Mouse (Mus musculus): ENCODE data around the gene Slc38a7. TPM values are rescaled to one million over a fixed set of nuclear protein-coding genes. Genes with fewer than 3 reads are reported as not detected.
"Not testable (repeated sequence)": the region's sequence is repeated elsewhere in the genome, so short reads cannot be mapped to it uniquely, and the experiment has no call there.

Gene Slc38a7
- polyA plus RNA-seq, 1 experiment from 2014 or later: 26.2 TPM

GRCm38 (mm10) chr8:95884491-95884890, 31.2 kb upstream of the Slc38a7 start:
- Histone ChIP-seq H3K27ac (ENCODE audit: low read depth, low read length) (no peak overlapping the region), H3K9me3 (ENCODE audit: control insufficient read depth, low read length) (no peaks in the 10 kb centered on the region), H3K36me3 (ENCODE audit: control insufficient read depth, insufficient read depth, low read length) (no peaks in the 10 kb centered on the region), H3K4me3 (ENCODE audit: low read length) (no peak overlapping the region), H3K4me2 (ENCODE audit: low read length) (no peak overlapping the region), H3K9ac (ENCODE audit: low read depth, low read length) (no peak overlapping the region), H3K27me3 (replicated peaks; ENCODE audit: control insufficient read depth, insufficient read depth, low read length) (no peaks in the 10 kb centered on the region), H3K4me1 (ENCODE audit: control insufficient read depth, insufficient read depth, low read depth, low read length) (peaks cover 17% of the 10 kb centered on the region)
- 79% methylated on average over 12 of the region's 12 CpGs for WGBS
- ATAC-seq: no peak

- Histone ChIP-seq H3K4me2 (ENCODE audit: low read length) (no peak overlapping the region), H3K4me3 (ENCODE audit: low read length) (no peak overlapping the region), H3K9me3 (ENCODE audit: control insufficient read depth, low read length) (no peaks in the 10 kb centered on the region), H3K4me1 (ENCODE audit: control insufficient read depth, insufficient read depth, low read depth, low read length) (peaks cover 20% of the 10 kb centered on the region), H3K9ac (ENCODE audit: low read depth, low read length) (no peak overlapping the region), H3K27me3 (replicated peaks; ENCODE audit: control insufficient read depth, insufficient read depth, low read length) (no peaks in the 10 kb centered on the region), H3K36me3 (ENCODE audit: control insufficient read depth, insufficient read depth, low read length) (peaks cover 2% of the 10 kb centered on the region), H3K27ac (ENCODE audit: low read depth, low read length) (no peak overlapping the region)
- no peak for ATAC-seq
- 92% methylated on average over 9 of the region's 9 CpGs for WGBS
Observed at GRCm38 (mm10) chr8:95882191-95882590, 28.9 kb upstream of the Slc38a7 start.

DNA sequence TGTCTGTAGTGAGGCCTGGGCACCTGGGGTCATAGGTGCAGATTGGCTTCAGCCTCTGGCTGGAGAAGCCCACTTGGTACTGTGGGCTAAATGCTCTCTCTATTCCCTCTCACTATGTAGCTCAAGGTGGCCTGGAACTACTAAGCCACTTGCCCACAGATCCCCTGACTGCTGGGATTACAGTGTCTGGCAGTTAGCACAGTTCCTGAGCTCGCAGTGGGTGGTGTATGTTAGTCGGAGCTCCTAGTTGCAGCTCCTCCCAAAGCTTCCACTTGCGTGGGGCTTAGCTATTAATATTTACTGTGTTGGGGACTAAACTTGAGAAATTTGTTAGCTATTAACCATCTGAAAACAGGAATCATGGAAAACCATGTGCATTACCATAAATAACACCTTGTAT, 28.2 kb upstream of the Slc38a7 start:
- H3K4me1 ChIP-seq (ENCODE audit: control insufficient read depth, insufficient read depth, low read depth, low read length): peaks cover 14% of the 10 kb centered on the region
- no peak overlapping the region for H3K4me3 ChIP-seq (ENCODE audit: low read length)
- peaks cover 8% of the 10 kb centered on the region for H3K36me3 ChIP-seq (ENCODE audit: control insufficient read depth, insufficient read depth, low read length)
- H3K4me2 ChIP-seq (ENCODE audit: low read length): no peak overlapping the region
- no peaks in the 10 kb centered on the region for H3K27me3 ChIP-seq (replicated peaks; ENCODE audit: control insufficient read depth, insufficient read depth, low read length)
- no peak overlapping the region for H3K27ac ChIP-seq (ENCODE audit: low read depth, low read length)
- ATAC-seq: no peak
- no peaks in the 10 kb centered on the region for H3K9me3 ChIP-seq (ENCODE audit: control insufficient read depth, low read length)
- H3K9ac ChIP-seq (ENCODE audit: low read depth, low read length): no peak overlapping the region
- WGBS: 93% methylated on average over 3 of the region's 3 CpGs

GRCm38 (mm10) chr8:95879823-95880222, 26.5 kb upstream of the Slc38a7 start:
- H3K4me3 ChIP-seq (ENCODE audit: low read length): no peak overlapping the region
- peaks cover 20% of the 10 kb centered on the region for H3K36me3 ChIP-seq (ENCODE audit: control insufficient read depth, insufficient read depth, low read length)
- 87% methylated on average over 4 of the region's 4 CpGs for WGBS
- no peak overlapping the region for H3K27ac ChIP-seq (ENCODE audit: low read depth, low read length)
- H3K27me3 ChIP-seq (replicated peaks; ENCODE audit: control insufficient read depth, insufficient read depth, low read length): no peaks in the 10 kb centered on the region
- H3K9ac ChIP-seq (ENCODE audit: low read depth, low read length): no peak overlapping the region
- H3K4me1 ChIP-seq (ENCODE audit: control insufficient read depth, insufficient read depth, low read depth, low read length): peaks cover 4% of the 10 kb centered on the region
- no peaks in the 10 kb centered on the region for H3K9me3 ChIP-seq (ENCODE audit: control insufficient read depth, low read length)
- no peak overlapping the region for H3K4me2 ChIP-seq (ENCODE audit: low read length)
- no peak for ATAC-seq

- Histone ChIP-seq H3K4me1 (ENCODE audit: control insufficient read depth, insufficient read depth, low read depth, low read length) (peaks cover 4% of the 10 kb centered on the region), H3K36me3 (ENCODE audit: control insufficient read depth, insufficient read depth, low read length) (peaks cover 34% of the 10 kb centered on the region), H3K4me2 (ENCODE audit: low read length) (peak overlapping the region; percentile 52), H3K27me3 (replicated peaks; ENCODE audit: control insufficient read depth, insufficient read depth, low read length) (no peaks in the 10 kb centered on the region), H3K9me3 (ENCODE audit: control insufficient read depth, low read length) (no peaks in the 10 kb centered on the region), H3K4me3 (ENCODE audit: low read length) (peak overlapping the region; percentile 22), H3K27ac (ENCODE audit: low read depth, low read length) (peak overlapping the region; percentile 67), H3K9ac (ENCODE audit: low read depth, low read length) (no peak overlapping the region)
- ATAC-seq: peak; percentile 78
- 36% methylated on average over 12 of the region's 12 CpGs for WGBS
Observed at GRCm38 (mm10) chr8:95878176-95878962, 25.0 kb upstream of the Slc38a7 start.

DNA sequence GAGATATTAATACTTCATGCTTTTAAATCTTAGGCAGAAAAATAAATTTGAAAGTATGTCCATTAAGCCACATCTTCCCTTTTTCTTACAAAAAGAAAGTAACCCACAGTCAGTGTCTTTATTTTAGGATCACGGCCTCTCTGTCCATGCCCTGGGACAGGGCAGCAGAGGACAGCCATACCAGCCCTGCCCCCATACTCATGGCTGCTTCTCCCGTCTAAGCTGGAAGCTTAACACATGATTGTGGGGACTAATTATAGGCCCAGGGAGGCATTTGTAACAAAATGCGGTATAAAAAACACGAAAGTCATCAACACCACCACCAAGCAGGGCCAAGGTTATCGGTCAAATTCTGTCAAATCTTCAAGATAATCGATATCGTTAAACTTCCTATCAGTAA, 21.9 kb upstream of the Slc38a7 start:
- Histone ChIP-seq H3K4me2 (ENCODE audit: low read length) (no peak overlapping the region), H3K4me3 (ENCODE audit: low read length) (no peak overlapping the region), H3K36me3 (ENCODE audit: control insufficient read depth, insufficient read depth, low read length) (peaks cover 44% of the 10 kb centered on the region), H3K27ac (ENCODE audit: low read depth, low read length) (no peak overlapping the region), H3K9ac (ENCODE audit: low read depth, low read length) (no peak overlapping the region), H3K27me3 (replicated peaks; ENCODE audit: control insufficient read depth, insufficient read depth, low read length) (no peaks in the 10 kb centered on the region), H3K9me3 (ENCODE audit: control insufficient read depth, low read length) (no peaks in the 10 kb centered on the region), H3K4me1 (ENCODE audit: control insufficient read depth, insufficient read depth, low read depth, low read length) (peaks cover 4% of the 10 kb centered on the region)
- no peak for ATAC-seq
- 97% methylated on average over 7 of the region's 7 CpGs for WGBS

DNA sequence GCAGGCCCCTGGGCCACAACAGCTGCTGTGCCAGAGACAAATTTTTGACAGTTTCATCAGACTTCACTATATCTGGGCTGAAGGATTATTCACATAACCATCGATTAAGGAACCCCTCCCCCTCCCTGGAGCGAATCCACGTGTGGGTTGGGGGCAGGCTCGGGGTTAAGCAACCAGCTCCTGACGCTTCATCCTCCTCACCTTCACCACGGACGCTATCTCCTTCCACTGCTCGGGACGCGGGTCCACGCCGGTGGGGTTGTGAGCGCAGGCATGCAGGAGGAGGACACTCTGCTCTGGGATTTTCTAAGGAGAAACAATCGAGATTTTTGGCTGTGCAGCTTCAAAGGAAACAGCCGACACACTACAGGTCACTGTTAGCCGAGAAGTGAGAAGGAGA, 18.4 kb upstream of the Slc38a7 start:
- no peak for ATAC-seq
- WGBS: 92% methylated on average over 15 of the region's 16 CpGs

DNA sequence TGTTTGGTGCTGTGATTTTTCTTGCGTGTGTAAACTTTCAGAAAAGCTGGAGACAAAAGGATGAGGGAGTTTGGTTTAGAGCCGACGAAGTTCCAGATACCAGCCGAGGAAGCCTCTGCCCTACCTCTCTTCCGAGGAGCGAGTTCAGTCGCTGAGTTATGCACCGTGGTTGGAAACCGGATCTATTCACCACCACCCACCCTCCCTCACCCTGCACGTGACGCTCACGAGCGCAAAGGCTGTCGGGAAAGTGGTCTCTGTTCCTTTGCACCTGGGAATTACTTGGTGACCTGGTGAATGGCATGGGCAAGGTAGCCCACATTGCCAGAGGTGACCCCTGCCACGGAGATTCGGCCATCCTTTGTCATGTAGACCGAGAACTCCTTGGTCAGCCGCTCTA, 11.5 kb upstream of the Slc38a7 start:
- ATAC-seq; H3K9ac ChIP-seq (ENCODE audit: low read depth, low read length); H3K4me3 ChIP-seq (ENCODE audit: low read length); H3K27me3 ChIP-seq (replicated peaks; ENCODE audit: control insufficient read depth, insufficient read depth, low read length); H3K4me1 ChIP-seq (ENCODE audit: control insufficient read depth, insufficient read depth, low read depth, low read length); H3K9me3 ChIP-seq (ENCODE audit: control insufficient read depth, low read length); H3K4me2 ChIP-seq (ENCODE audit: low read length); H3K27ac ChIP-seq (ENCODE audit: low read depth, low read length): not testable (repeated sequence)
- 96% methylated on average over 17 of the region's 18 CpGs for WGBS
- H3K36me3 ChIP-seq (ENCODE audit: control insufficient read depth, insufficient read depth, low read length): peaks cover 29% of the 10 kb centered on the region

More for the DNA sequence above, 18.4 kb upstream of the Slc38a7 start:
- H3K9ac ChIP-seq (ENCODE audit: low read depth, low read length): no peak overlapping the region
- H3K4me3 ChIP-seq (ENCODE audit: low read length): no peak overlapping the region
- no peaks in the 10 kb centered on the region for H3K4me1 ChIP-seq (ENCODE audit: control insufficient read depth, insufficient read depth, low read depth, low read length)
- H3K27me3 ChIP-seq (replicated peaks; ENCODE audit: control insufficient read depth, insufficient read depth, low read length): no peaks in the 10 kb centered on the region
- peaks cover 65% of the 10 kb centered on the region for H3K36me3 ChIP-seq (ENCODE audit: control insufficient read depth, insufficient read depth, low read length)
- no peak overlapping the region for H3K27ac ChIP-seq (ENCODE audit: low read depth, low read length)
- H3K4me2 ChIP-seq (ENCODE audit: low read length): no peak overlapping the region
- H3K9me3 ChIP-seq (ENCODE audit: control insufficient read depth, low read length): no peaks in the 10 kb centered on the region

DNA sequence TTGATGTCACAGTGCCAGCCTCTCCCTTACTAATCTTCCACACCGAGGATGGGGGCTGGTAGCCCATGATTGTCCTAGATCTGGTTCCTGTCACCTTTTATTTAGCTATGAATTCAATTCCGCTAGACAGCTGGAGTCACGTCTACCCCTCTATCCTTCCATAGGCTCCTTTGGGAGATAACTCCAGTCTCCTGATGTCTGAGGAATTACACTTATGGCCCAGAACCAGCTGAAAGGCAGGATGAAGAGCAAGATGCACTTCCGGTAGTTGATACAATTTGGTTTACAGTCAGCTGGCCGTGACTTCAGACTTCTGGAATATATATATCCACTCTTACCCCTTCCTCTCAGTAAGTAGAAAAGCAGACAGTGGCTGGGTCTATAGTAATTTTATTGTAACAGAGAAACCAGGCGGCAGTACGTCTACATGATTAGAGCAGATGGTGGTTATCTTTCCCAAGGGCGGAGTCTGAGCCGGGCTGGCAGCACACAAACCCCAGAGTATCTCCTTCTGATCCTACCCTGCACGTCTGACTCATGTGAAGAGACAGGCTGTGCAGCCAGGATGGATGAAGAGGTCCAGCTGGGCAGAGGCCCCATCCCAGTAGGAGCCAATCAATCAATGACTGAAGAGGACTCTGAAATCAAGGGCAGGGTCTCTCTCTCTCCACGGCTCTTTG, 10.6 kb upstream of the Slc38a7 start:
- not testable (repeated sequence) for H3K27ac ChIP-seq (ENCODE audit: low read depth, low read length); H3K4me2 ChIP-seq (ENCODE audit: low read length); H3K4me3 ChIP-seq (ENCODE audit: low read length); H3K9me3 ChIP-seq (ENCODE audit: control insufficient read depth, low read length); H3K9ac ChIP-seq (ENCODE audit: low read depth, low read length); H3K27me3 ChIP-seq (replicated peaks; ENCODE audit: control insufficient read depth, insufficient read depth, low read length); H3K4me1 ChIP-seq (ENCODE audit: control insufficient read depth, insufficient read depth, low read depth, low read length)
- peak; percentile 54; the same call in 1 of the 2 replicates for ATAC-seq
- 74% methylated on average over 10 of the region's 11 CpGs for whole genome bisulfite sequencing
- H3K36me3 ChIP-seq (ENCODE audit: control insufficient read depth, insufficient read depth, low read length): peaks cover 22% of the 10 kb centered on the region

Measured in hindbrain, embryonic 16.5 days (tissue).